Mouse (Mus musculus) spleen, adult 2 months (tissue): Measurements from ENCODE around the gene Dnajc3.

ENCODE experiments used
- CTCF ChIP-seq: fragments of 200-500 bp; IDR thresholded peaks from 2 replicates; pipeline ENCODE4 v1.5.1; 2011; ENCODE audit warnings: mild to moderate bottlenecking, inconsistent platforms; ENCODE audit not compliant: insufficient read depth, insufficient read length, insufficient replicate concordance; ENCODE audit errors: extremely low read depth
- POLR2A ChIP-seq: fragments of 200-500 bp; IDR thresholded peaks from 2 replicates; pipeline ENCODE4 v1.6.1; 2011; ENCODE audit warnings: low read depth, low read length, inconsistent platforms

- no peak for TF ChIP-seq POLR2A
- TF ChIP-seq CTCF, result no peak
Measured at GRCm38 (mm10) chr14:119027675-119028253, 90.0 kb downstream of the Dnajc3 start.
